Mouse (Mus musculus): ENCODE measurements around the gene Dnajb3. TPM values are rescaled to one million over a fixed set of nuclear protein-coding genes. Genes with fewer than 3 reads are reported as not detected.

The Dnajb3 gene
- polyA plus RNA-seq, 1 experiment from 2014 or later = 7.7 TPM

DNA sequence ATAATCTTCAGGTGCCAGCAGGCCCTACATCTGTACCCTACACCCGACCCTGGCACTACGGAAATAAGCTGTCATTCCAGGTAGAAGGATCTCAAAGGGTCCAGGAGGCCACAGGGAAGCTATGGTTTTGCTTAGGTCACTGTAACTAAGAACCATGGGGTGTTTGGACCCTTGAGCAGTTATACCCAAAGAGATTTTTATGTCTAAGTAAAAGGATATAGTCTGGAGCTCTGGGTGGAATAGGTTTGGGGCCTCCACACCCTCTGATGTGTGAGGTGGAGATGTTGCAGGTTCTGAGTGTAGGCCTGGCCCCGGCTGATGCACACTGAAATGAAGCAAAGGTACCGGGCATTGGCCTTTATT is 28.6 kb upstream of the Dnajb3 start:
- no peak for ATAC-seq (ENCODE audit: low read depth)
- peaks cover 46% of the 10 kb centered on the region for H3K9me3 ChIP-seq (replicated peaks; ENCODE audit: control insufficient read depth, low read length)
- H3K4me2 ChIP-seq (ENCODE audit: low read depth, low read length) = no peak overlapping the region
- H3K36me3 ChIP-seq (ENCODE audit: control insufficient read depth, insufficient read depth) = no peaks in the 10 kb centered on the region
- no peaks in the 10 kb centered on the region for H3K27me3 ChIP-seq (ENCODE audit: control insufficient read depth, insufficient read depth, low read depth, low read length)
- WGBS (ENCODE audit: insufficient replicate concordance) = 45% methylated on average over 4 of the region's 4 CpGs
- no peak overlapping the region for H3K9ac ChIP-seq (ENCODE audit: low read depth, low read length)
- H3K27ac ChIP-seq (ENCODE audit: low read length) = no peak overlapping the region
- H3K4me3 ChIP-seq (ENCODE audit: low read depth, low read length) = no peak overlapping the region
- H3K4me1 ChIP-seq (ENCODE audit: control insufficient read depth, low read depth, low read length) = no peaks in the 10 kb centered on the region

- Histone ChIP-seq H3K4me1 (ENCODE audit: control insufficient read depth, low read depth, low read length) (no peaks in the 10 kb centered on the region), H3K27me3 (ENCODE audit: control insufficient read depth, insufficient read depth, low read depth, low read length) (no peaks in the 10 kb centered on the region), H3K9ac (ENCODE audit: low read depth, low read length) (no peak overlapping the region), H3K27ac (ENCODE audit: low read length) (no peak overlapping the region), H3K4me3 (ENCODE audit: low read depth, low read length) (no peak overlapping the region), H3K4me2 (ENCODE audit: low read depth, low read length) (no peak overlapping the region), H3K9me3 (replicated peaks; ENCODE audit: control insufficient read depth, low read length) (peaks cover 41% of the 10 kb centered on the region), H3K36me3 (ENCODE audit: control insufficient read depth, insufficient read depth) (no peaks in the 10 kb centered on the region)
- no peak for ATAC-seq (ENCODE audit: low read depth)
- 53% methylated on average over 14 of the region's 14 CpGs for WGBS (ENCODE audit: insufficient replicate concordance)
Measured at GRCm38 (mm10) chr1:88233421-88234247, 28.1 kb upstream of the Dnajb3 start.

DNA sequence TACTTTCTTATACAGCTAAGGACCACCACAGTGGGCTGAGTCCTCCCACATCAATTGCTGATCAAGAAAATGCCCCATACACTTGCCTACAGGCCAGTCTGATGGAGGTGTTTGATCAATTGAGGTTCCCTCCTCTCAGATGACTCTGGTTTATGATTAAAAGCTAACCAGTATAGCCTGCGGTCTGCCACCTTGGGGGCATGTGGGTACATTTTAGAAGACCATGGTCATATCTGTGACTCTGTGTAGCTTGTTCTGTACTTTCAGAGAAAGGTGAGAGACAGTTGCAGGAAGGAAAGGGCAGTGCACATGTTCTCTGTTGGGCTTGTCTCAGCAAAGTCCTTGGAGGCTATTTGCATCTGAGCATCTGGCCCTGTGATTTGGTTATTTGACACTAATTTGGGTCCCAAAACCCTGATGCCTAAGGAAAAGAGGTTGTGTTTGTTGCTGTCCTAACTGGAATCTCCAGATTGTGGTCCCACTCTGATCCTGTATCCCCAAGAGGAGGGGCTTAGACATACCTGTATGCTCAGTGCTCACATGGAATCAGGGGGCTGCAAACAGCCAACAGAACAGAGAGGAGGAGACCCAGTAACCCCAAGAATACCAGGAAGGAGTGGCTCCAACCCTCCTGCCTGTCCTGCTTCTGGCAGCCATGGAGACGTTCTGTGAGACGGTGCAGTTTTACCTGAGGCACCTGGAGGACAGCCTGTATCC is 27.2 kb upstream of the Dnajb3 start:
- Histone ChIP-seq H3K9ac (ENCODE audit: low read depth, low read length) (no peak overlapping the region), H3K9me3 (replicated peaks; ENCODE audit: control insufficient read depth, low read length) (peaks cover 41% of the 10 kb centered on the region), H3K4me3 (ENCODE audit: low read depth, low read length) (no peak overlapping the region), H3K4me1 (ENCODE audit: control insufficient read depth, low read depth, low read length) (no peaks in the 10 kb centered on the region), H3K27me3 (ENCODE audit: control insufficient read depth, insufficient read depth, low read depth, low read length) (no peaks in the 10 kb centered on the region), H3K4me2 (ENCODE audit: low read depth, low read length) (no peak overlapping the region), H3K36me3 (ENCODE audit: control insufficient read depth, insufficient read depth) (no peaks in the 10 kb centered on the region), H3K27ac (ENCODE audit: low read length) (no peak overlapping the region)
- no peak for ATAC-seq (ENCODE audit: low read depth)
- 35% methylated on average over 3 of the region's 3 CpGs for WGBS (ENCODE audit: insufficient replicate concordance)

GRCm38 (mm10) chr1:88231803-88232499 is 26.4 kb upstream of the Dnajb3 start:
- WGBS (ENCODE audit: insufficient replicate concordance) = 47% methylated on average over 7 of the region's 7 CpGs
- peaks cover 39% of the 10 kb centered on the region for H3K9me3 ChIP-seq (replicated peaks; ENCODE audit: control insufficient read depth, low read length)
- H3K36me3 ChIP-seq (ENCODE audit: control insufficient read depth, insufficient read depth) = no peaks in the 10 kb centered on the region
- H3K9ac ChIP-seq (ENCODE audit: low read depth, low read length) = no peak overlapping the region
- no peak for ATAC-seq (ENCODE audit: low read depth)
- no peak overlapping the region for H3K27ac ChIP-seq (ENCODE audit: low read length)
- H3K27me3 ChIP-seq (ENCODE audit: control insufficient read depth, insufficient read depth, low read depth, low read length) = no peaks in the 10 kb centered on the region
- H3K4me3 ChIP-seq (ENCODE audit: low read depth, low read length) = no peak overlapping the region
- H3K4me2 ChIP-seq (ENCODE audit: low read depth, low read length) = no peak overlapping the region
- no peaks in the 10 kb centered on the region for H3K4me1 ChIP-seq (ENCODE audit: control insufficient read depth, low read depth, low read length)

DNA sequence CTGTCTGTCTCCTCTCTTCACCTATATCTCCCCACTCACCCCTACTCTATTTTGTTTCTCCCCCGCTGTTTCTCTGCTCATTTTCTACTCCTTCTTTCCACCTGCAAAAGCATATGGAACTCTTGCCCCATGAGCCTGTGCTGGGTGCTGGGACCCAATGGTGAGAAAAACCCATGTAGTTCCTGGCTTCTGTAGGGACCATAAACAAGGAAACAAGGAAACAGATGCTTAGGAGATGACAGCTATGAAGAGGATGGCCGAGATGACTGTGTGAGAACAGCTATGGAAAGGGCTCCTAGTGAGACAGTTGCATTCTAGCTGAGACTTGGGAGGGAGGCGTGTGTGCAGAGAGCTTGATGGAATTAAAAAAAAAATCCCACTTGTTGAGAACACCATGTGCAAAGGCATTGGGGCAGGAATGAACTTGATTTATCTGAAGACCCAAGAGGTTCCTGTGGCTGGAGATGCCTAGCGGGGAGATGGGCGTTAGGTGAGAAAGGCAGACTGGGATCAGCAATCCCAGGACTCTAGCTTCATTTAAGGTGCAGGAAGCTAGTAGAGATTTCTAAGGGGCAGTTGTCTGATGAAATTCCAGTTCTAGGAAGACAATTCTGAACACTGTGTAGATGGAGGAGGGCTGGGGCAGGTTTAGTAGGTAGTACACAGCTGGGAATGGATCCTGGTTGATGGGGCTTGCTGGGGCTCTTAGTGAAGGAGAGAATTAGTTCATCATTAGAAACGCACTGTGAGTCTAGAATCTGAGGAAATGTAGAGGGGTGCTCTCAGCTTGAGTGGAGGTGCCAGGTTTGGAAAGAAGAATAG is 25.6 kb upstream of the Dnajb3 start:
- no peaks in the 10 kb centered on the region for H3K27me3 ChIP-seq (ENCODE audit: control insufficient read depth, insufficient read depth, low read depth, low read length)
- no peak overlapping the region for H3K4me3 ChIP-seq (ENCODE audit: low read depth, low read length)
- H3K27ac ChIP-seq (ENCODE audit: low read length) = no peak overlapping the region
- ATAC-seq (ENCODE audit: low read depth) = no peak
- WGBS (ENCODE audit: insufficient replicate concordance) = 57% methylated on average over 6 of the region's 6 CpGs
- peaks cover 40% of the 10 kb centered on the region for H3K9me3 ChIP-seq (replicated peaks; ENCODE audit: control insufficient read depth, low read length)
- H3K9ac ChIP-seq (ENCODE audit: low read depth, low read length) = no peak overlapping the region
- no peaks in the 10 kb centered on the region for H3K36me3 ChIP-seq (ENCODE audit: control insufficient read depth, insufficient read depth)
- no peak overlapping the region for H3K4me2 ChIP-seq (ENCODE audit: low read depth, low read length)
- no peaks in the 10 kb centered on the region for H3K4me1 ChIP-seq (ENCODE audit: control insufficient read depth, low read depth, low read length)

DNA sequence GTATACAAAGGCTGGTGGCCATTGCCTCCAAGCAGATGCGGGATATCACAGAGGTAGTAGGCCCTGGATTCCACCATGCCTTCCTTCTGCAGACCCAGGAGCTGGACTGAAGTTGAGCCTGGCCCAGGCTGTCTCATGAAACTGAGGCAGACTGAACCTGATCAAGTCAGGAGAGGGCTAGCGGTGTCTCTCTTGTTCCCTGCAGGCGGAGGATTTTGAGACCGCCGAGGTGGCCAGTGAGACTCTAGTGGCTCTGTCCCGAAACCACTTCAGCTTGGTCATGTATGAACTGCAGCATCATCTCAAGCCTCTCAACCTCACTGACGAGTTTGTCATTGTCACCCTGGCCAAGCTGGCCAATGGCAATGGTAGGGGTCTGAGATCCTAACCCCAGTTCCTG is 24.8 kb upstream of the Dnajb3 start:
- no peaks in the 10 kb centered on the region for H3K4me1 ChIP-seq (ENCODE audit: control insufficient read depth, low read depth, low read length)
- WGBS (ENCODE audit: insufficient replicate concordance) = 57% methylated on average over 7 of the region's 7 CpGs
- no peak overlapping the region for H3K4me3 ChIP-seq (ENCODE audit: low read depth, low read length)
- no peak overlapping the region for H3K9ac ChIP-seq (ENCODE audit: low read depth, low read length)
- no peak overlapping the region for H3K4me2 ChIP-seq (ENCODE audit: low read depth, low read length)
- no peaks in the 10 kb centered on the region for H3K27me3 ChIP-seq (ENCODE audit: control insufficient read depth, insufficient read depth, low read depth, low read length)
- no peaks in the 10 kb centered on the region for H3K36me3 ChIP-seq (ENCODE audit: control insufficient read depth, insufficient read depth)
- no peak overlapping the region for H3K27ac ChIP-seq (ENCODE audit: low read length)
- no peak for ATAC-seq (ENCODE audit: low read depth)
- peaks cover 47% of the 10 kb centered on the region for H3K9me3 ChIP-seq (replicated peaks; ENCODE audit: control insufficient read depth, low read length)

DNA sequence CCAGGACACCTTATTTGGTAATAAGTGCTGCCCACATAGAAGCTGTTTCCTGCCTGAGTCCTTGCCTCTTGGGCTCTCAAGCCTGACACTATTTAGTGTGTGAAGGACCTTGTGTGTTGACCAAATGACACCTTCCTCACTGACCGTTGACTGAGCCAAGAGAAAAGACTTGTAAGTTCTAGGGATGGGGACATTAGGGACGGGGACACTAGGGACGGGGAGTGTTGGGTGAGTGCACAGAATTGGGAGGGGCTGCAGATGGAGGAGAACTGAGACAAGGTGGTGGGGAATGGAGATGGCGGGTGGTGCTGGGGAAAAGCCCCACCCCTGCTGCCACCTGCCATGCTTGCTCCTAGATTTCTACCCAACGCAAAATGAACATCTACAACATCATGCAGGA is 24.4 kb upstream of the Dnajb3 start:
- H3K9me3 ChIP-seq (replicated peaks; ENCODE audit: control insufficient read depth, low read length) = peaks cover 43% of the 10 kb centered on the region
- no peak for ATAC-seq (ENCODE audit: low read depth)

DNA sequence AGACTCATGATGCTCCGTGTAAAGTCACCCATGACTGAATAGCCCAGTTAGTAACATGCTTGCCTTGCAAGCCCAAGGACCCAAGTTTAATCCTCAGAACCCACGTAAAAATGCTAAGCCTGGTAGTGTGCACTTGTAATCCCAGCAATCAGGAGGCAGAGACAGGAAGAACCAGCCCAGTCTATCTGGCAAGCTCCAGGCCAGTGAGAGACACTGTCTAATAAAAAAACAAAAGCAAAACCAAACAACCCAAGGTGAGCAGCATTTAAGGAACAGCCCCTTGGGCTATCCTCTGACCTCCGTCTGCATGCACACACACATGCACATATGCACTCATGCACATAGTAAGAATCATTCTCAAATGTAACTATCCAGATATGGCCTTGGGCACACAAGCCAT is 24.0 kb upstream of the Dnajb3 start:
- Histone ChIP-seq H3K4me1 (ENCODE audit: control insufficient read depth, low read depth, low read length) (no peaks in the 10 kb centered on the region), H3K27ac (ENCODE audit: low read length) (no peak overlapping the region), H3K9me3 (replicated peaks; ENCODE audit: control insufficient read depth, low read length) (peaks cover 39% of the 10 kb centered on the region), H3K9ac (ENCODE audit: low read depth, low read length) (no peak overlapping the region), H3K27me3 (ENCODE audit: control insufficient read depth, insufficient read depth, low read depth, low read length) (no peaks in the 10 kb centered on the region), H3K4me3 (ENCODE audit: low read depth, low read length) (no peak overlapping the region), H3K36me3 (ENCODE audit: control insufficient read depth, insufficient read depth) (no peaks in the 10 kb centered on the region), H3K4me2 (ENCODE audit: low read depth, low read length) (no peak overlapping the region)
- no peak for ATAC-seq (ENCODE audit: low read depth)
- WGBS (ENCODE audit: insufficient replicate concordance) = 55% methylated on average over 3 of the region's 3 CpGs

More for the DNA sequence above, 24.4 kb upstream of the Dnajb3 start:
- no peak overlapping the region for H3K9ac ChIP-seq (ENCODE audit: low read depth, low read length)
- H3K36me3 ChIP-seq (ENCODE audit: control insufficient read depth, insufficient read depth) = no peaks in the 10 kb centered on the region
- WGBS (ENCODE audit: insufficient replicate concordance) = 59% methylated on average over 5 of the region's 5 CpGs
- no peak overlapping the region for H3K27ac ChIP-seq (ENCODE audit: low read length)
- no peaks in the 10 kb centered on the region for H3K27me3 ChIP-seq (ENCODE audit: control insufficient read depth, insufficient read depth, low read depth, low read length)
- H3K4me1 ChIP-seq (ENCODE audit: control insufficient read depth, low read depth, low read length) = no peaks in the 10 kb centered on the region
- no peak overlapping the region for H3K4me2 ChIP-seq (ENCODE audit: low read depth, low read length)
- no peak overlapping the region for H3K4me3 ChIP-seq (ENCODE audit: low read depth, low read length)
